Mouse (Mus musculus) heart, embryonic 10.5 days (tissue): Measurements from ENCODE around the gene Atf7. TPM values are rescaled to one million over a fixed set of nuclear protein-coding genes. Genes with fewer than 3 reads are reported as not detected.
"Not testable (repeated sequence)": the region's sequence is repeated elsewhere in the genome, so short reads cannot be mapped to it uniquely, and the experiment has no call there.

Experiments used
- DNase-seq: peaks from one replicate; pipeline ENCODE4 v3.0.0-alpha.2; 2017; ENCODE audit warnings: low spot score
- H3K27ac ChIP-seq: fragments of 300-500 bp; sonication (generic); 2 replicates; pipeline ENCODE4 v1.5.1; 2016; ENCODE audit warnings: mild to moderate bottlenecking
- H3K27me3 ChIP-seq: fragments of 300-500 bp; sonication (generic); 2 replicates; pipeline ENCODE4 v1.6.1; 2016; ENCODE audit warnings: mild to moderate bottlenecking; ENCODE audit not compliant: poor library complexity, insufficient read depth, severe bottlenecking
- H3K36me3 ChIP-seq: fragments of 300-500 bp; sonication (generic); 2 replicates; pipeline ENCODE4 v1.6.1; 2016; ENCODE audit warnings: mild to moderate bottlenecking, moderate library complexity
- H3K4me1 ChIP-seq: fragments of 300-500 bp; sonication (generic); 2 replicates; pipeline ENCODE4 v1.6.1; 2016; ENCODE audit warnings: mild to moderate bottlenecking
- H3K4me3 ChIP-seq: fragments of 300-500 bp; sonication (generic); 2 replicates; pipeline ENCODE4 v1.5.1; 2016; ENCODE audit warnings: mild to moderate bottlenecking, moderate library complexity
- H3K9me3 ChIP-seq: fragments of 300-500 bp; sonication (generic); 2 replicates; pipeline ENCODE4 v1.6.1; 2016; ENCODE audit warnings: mild to moderate bottlenecking, moderate library complexity
- whole genome bisulfite sequencing: fragments of 180-500 bp; shearing (Covaris S2); methylation state at CpG from one replicate; pipeline ENCODE4 v1.1.7; 2016; 5-methylcytosine and 5-hydroxymethylcytosine counted together
- polyA plus RNA-seq: library from polyadenylated mRNA; unstranded; fragments of >200 nt; fragmentation: Nextera tagmentation; extraction: Ambion mirVana; gene quantifications from 2 replicates; pipeline ENCODE4 v1.2.1, GENCODE M21; 2016

Gene Atf7
- polyA plus RNA-seq: 24.3 and 26.6 TPM in 2 replicates

GRCm38 (mm10) chr15:102624970-102625686 is at the start of gene Atf7, which contains the start of gene Gm28047:
Gene Atf7, minus strand, starts transcription at chr15:102625464.
Gene Gm28047, minus strand, starts transcription at chr15:102625067.
- peak within 1 kb of the TSS; percentile 72 for H3K4me3 ChIP-seq
- 0% methylated on average over 51 of the region's 51 CpGs for WGBS
- no peaks in the 10 kb centered on the region for H3K9me3 ChIP-seq
- peak within 1 kb of the TSS; percentile 96 for H3K27ac ChIP-seq
- peak; percentile 99 for DNase-seq
- H3K36me3 ChIP-seq: no peaks in the 10 kb centered on the region
- no peaks in the 10 kb centered on the region for H3K27me3 ChIP-seq
- H3K4me1 ChIP-seq: peaks cover 13% of the 10 kb centered on the region

DNA sequence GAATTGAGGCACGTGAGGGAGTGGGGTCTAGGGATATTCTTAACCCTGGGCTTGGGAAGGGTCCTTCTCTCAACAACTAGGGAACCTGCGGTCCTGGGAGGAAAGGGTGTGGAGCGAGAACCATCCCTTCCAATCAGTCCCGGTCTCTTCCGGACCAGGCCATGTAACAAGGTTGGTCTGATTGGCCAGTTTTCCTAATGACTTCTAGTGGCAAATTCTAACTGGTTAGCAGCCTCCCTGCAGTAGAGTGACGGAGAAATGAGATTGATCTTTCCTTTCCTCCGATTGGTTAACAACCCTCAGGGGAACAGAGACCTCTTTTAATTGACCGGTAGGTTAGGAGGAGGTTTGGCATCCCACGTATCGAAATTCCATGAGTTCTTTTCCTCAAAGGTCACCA is 48.3 kb upstream of the Atf7 start:
- no peaks in the 10 kb centered on the region for H3K9me3 ChIP-seq
- peaks cover 31% of the 10 kb centered on the region for H3K4me1 ChIP-seq
- no peaks in the 10 kb centered on the region for H3K27me3 ChIP-seq
- DNase-seq: peak; percentile 92
- 2% methylated on average over 10 of the region's 10 CpGs for WGBS
- peaks cover 10% of the 10 kb centered on the region; the same call in 1 of the 2 replicates for H3K36me3 ChIP-seq
- peak overlapping the region; percentile 100 for H3K27ac ChIP-seq
- peak overlapping the region; percentile 72 for H3K4me3 ChIP-seq

DNA sequence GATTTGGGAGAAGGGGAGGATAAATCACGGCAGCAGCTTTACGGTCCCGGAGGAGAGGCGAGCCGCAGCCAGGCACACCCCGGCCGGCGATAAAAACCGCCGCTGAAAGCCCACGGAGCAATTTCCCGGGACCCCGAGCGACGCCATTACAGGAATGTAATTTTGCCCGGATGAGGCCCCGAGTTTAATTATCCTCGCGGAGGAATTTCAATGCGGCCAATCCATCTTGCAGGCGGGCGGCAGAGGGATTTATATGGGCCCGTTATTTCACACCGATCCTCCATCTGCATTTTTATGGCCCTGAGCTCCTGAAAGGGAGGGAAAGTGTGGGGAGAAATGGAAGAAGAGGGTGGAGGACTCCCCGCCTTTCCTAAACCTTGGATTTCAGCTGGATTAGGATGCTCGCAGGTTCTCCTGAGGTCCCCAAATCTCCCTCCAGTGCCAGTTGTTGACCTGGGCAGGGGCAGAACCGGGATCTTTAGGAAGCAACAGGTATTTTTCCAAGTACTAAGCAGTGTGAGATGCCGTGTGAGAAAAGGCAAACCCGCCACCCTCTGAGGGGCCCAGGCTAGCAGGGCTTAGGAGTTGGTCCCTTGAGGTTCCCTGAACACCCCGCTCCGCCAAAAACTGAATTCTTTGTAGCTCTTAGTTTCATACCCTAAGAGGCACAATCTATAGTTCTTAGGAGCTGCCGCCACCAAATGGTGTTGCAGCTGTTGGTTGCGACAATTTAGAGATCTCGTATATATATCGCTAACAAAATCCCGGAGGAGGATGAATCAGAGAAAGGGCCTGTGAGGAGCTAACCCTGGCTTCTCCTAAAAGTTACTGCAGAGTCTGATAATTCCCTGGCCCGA is 47.2 kb upstream of the Atf7 start, which contains the start of gene Atp5g2:
TSS of gene Atp5g2 (minus strand) at position 138 of the 857 bp plus-strand sequence.
- peak within 1 kb of the TSS; percentile 72 for H3K4me3 ChIP-seq
- 5% methylated on average over 37 of the region's 37 CpGs for WGBS
- H3K27ac ChIP-seq: peak within 1 kb of the TSS; percentile 100
- H3K36me3 ChIP-seq: peaks cover 16% of the 10 kb centered on the region
- H3K4me1 ChIP-seq: peaks cover 31% of the 10 kb centered on the region
- no peaks in the 10 kb centered on the region for H3K27me3 ChIP-seq
- DNase-seq: no peak
- no peaks in the 10 kb centered on the region for H3K9me3 ChIP-seq

- under 1% methylated on average over 34 of the region's 34 CpGs for WGBS
Observed at GRCm38 (mm10) chr15:102671721-102672214, 46.5 kb upstream of the Atf7 start.

DNA sequence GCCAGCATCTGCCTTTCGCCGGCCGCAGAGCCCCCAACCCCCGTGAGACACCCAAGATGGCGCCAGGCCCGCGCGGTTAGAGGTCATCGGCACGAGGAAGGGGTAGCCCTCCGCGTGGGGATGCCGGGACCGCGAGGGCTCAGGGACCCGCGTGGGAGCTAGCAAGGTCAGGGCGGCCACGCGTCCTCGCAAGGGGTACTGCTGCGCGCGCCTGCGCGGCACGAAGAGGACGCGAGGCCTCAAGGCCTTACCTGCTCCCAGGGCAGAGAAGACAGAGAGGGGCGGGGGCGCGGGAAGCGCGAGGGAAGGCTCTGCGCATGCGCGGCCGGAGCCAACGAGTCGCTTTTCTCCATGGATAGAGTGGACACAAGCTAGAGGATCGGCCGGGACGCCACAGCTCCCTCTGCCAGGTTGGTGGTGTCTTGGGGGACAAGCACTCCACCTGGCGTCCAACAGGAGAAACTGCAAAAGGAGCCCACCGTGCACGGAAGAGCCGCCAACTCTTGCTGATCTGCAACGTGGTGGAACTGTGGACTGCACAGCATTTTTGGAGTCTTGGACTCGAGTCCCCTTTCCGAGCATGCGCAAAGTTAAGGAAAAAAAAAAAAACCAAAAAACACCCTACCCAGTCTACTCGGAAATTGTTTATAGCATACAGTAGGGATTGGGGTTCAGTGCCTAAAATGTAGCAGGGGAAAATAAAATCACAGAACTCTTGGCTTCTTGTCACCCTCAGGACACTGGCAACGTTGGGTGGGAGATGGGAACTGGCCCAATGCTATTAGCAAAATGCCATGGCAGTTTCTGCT is 45.7 kb upstream of the Atf7 start:
- WGBS: under 1% methylated on average over 53 of the region's 53 CpGs
- peak; percentile 99 for DNase-seq
- Histone ChIP-seq H3K27ac (peak overlapping the region; percentile 100), H3K27me3 (no peaks in the 10 kb centered on the region), H3K36me3 (peaks cover 31% of the 10 kb centered on the region), H3K4me3 (peak overlapping the region; percentile 83), H3K4me1 (peaks cover 31% of the 10 kb centered on the region), H3K9me3 (no peaks in the 10 kb centered on the region)

More at GRCm38 (mm10) chr15:102671721-102672214, 46.5 kb upstream of the Atf7 start:
- peak overlapping the region; percentile 100 for H3K27ac ChIP-seq
- H3K9me3 ChIP-seq: no peaks in the 10 kb centered on the region
- peak; percentile 93 for DNase-seq
- no peaks in the 10 kb centered on the region for H3K27me3 ChIP-seq
- peaks cover 31% of the 10 kb centered on the region for H3K4me1 ChIP-seq
- peaks cover 23% of the 10 kb centered on the region for H3K36me3 ChIP-seq
- peak overlapping the region; percentile 72 for H3K4me3 ChIP-seq

GRCm38 (mm10) chr15:102670281-102670680 is 45.0 kb upstream of the Atf7 start:
- WGBS: 17% methylated on average over 6 of the region's 6 CpGs
- no peaks in the 10 kb centered on the region for H3K27me3 ChIP-seq
- no peak for DNase-seq

DNA sequence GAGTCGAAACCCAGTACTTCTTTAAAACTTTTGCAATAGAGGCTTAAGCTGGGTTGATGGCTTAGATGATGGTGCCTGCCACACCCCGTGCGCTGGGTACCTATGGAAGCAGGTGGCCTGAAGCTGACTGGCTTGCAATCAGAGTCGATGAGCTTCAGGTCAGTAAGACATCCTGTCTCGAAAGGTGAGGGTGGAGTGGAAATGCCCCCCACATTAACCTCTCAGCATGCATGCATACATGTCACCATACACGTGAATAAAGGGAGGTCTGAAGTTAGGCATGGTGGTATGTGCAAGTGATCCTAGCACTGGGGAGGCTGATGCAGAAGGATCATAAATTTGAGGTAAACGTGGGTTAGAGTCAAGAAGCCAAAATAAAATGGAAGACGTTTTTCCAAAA is 44.3 kb upstream of the Atf7 start:
- Histone ChIP-seq H3K27me3 (no peaks in the 10 kb centered on the region), H3K4me3 (peak overlapping the region; percentile 83), H3K9me3 (no peaks in the 10 kb centered on the region), H3K27ac (peak overlapping the region; percentile 100), H3K4me1 (peaks cover 31% of the 10 kb centered on the region), H3K36me3 (peaks cover 43% of the 10 kb centered on the region)
- 87% methylated on average over 8 of the region's 8 CpGs for WGBS
- DNase-seq: no peak

More at GRCm38 (mm10) chr15:102670281-102670680, 45.0 kb upstream of the Atf7 start:
- peak overlapping the region; percentile 83 for H3K4me3 ChIP-seq
- H3K4me1 ChIP-seq: peaks cover 31% of the 10 kb centered on the region
- peak overlapping the region; percentile 100 for H3K27ac ChIP-seq
- no peaks in the 10 kb centered on the region for H3K9me3 ChIP-seq
- H3K36me3 ChIP-seq: peaks cover 36% of the 10 kb centered on the region

DNA sequence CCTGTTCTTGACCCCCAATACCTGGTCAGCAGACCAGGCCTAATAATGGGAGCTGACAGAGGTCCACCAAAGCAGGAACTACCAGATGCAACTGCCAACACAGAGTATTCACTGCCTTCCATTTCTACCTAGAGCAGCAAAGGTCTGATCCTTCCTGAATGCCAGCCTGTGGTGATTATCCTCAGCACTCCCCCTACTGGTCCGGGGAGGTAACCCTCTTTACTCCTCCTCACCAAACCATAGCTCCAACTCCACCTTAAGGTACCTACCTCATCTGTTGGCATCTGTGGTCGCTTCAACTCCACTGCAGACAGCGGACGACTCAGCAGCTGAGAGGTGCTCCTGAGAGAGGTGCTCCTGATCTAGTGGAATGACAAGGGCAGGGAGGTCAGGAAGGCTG is 40.2 kb upstream of the Atf7 start:
- 53% methylated on average over 4 of the region's 4 CpGs for WGBS
- DNase-seq: peak; percentile 80
- no peaks in the 10 kb centered on the region for H3K27me3 ChIP-seq
- no peak overlapping the region for H3K4me3 ChIP-seq
- no peaks in the 10 kb centered on the region for H3K9me3 ChIP-seq
- H3K27ac ChIP-seq: no peak overlapping the region
- H3K36me3 ChIP-seq: peaks cover 79% of the 10 kb centered on the region
- peaks cover 10% of the 10 kb centered on the region; the same call in 1 of the 2 replicates for H3K4me1 ChIP-seq

DNA sequence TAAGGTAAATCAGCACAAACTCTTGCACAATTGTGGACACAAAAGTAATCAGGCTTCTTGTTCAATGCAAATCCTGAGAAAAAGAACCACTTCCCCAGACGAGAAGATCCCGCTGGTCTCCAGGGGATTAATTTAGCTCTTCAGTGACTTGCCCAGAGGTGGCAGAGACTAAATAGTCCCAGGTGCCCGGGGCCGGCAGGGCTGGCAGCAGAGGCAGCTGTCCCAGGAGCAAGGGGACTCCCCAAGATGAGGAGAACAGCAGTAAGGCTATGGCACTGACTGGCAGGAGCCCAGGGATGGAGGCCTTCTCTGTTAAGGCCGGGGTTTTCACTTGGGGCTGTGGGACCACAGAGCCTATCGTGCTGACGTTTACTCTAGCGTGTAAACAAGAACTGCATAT is 38.6 kb upstream of the Atf7 start:
- no peaks in the 10 kb centered on the region for H3K9me3 ChIP-seq
- DNase-seq: no peak
- WGBS: 95% methylated on average over 8 of the region's 8 CpGs
- peaks cover 77% of the 10 kb centered on the region for H3K36me3 ChIP-seq
- H3K27ac ChIP-seq: no peak overlapping the region
- H3K27me3 ChIP-seq: no peaks in the 10 kb centered on the region
- no peak overlapping the region for H3K4me3 ChIP-seq
- H3K4me1 ChIP-seq: no peaks in the 10 kb centered on the region

GRCm38 (mm10) chr15:102662601-102663000 is 37.3 kb upstream of the Atf7 start:
- WGBS: no CpG with 5 or more reads among the region's 2 CpGs
- H3K27ac ChIP-seq, H3K4me3 ChIP-seq, DNase-seq, H3K4me1 ChIP-seq, H3K27me3 ChIP-seq, H3K9me3 ChIP-seq: not testable (repeated sequence)
- H3K36me3 ChIP-seq: peaks cover 70% of the 10 kb centered on the region

DNA sequence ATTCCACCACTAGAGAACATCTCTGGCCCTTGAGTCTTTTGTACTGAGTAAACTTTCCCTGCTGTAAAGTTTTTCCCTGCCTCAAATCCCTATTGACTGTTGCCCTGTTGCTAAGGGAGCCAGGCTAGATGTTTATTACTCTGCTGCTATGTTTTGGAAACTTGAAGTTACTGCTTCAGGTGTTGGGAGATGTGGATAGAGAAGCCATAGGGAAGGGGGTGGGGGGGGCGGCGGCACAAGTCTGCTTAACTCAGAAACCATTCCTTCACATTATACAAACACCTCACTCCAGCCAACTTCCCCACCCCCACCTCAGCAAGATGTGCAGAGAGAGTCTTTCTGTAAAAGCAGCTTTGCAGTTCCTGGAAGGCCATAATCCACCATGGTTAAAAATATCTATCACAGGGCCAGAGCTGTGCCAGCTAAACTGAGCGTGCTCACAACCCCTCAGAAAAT is 32.7 kb upstream of the Atf7 start:
- DNase-seq: no peak
- Histone ChIP-seq H3K27me3 (no peaks in the 10 kb centered on the region), H3K4me3 (no peak overlapping the region), H3K4me1 (peaks cover 19% of the 10 kb centered on the region), H3K9me3 (no peaks in the 10 kb centered on the region), H3K27ac (peak overlapping the region; percentile 80), H3K36me3 (peaks cover 25% of the 10 kb centered on the region)
- 54% methylated on average over 3 of the region's 3 CpGs for WGBS

DNA sequence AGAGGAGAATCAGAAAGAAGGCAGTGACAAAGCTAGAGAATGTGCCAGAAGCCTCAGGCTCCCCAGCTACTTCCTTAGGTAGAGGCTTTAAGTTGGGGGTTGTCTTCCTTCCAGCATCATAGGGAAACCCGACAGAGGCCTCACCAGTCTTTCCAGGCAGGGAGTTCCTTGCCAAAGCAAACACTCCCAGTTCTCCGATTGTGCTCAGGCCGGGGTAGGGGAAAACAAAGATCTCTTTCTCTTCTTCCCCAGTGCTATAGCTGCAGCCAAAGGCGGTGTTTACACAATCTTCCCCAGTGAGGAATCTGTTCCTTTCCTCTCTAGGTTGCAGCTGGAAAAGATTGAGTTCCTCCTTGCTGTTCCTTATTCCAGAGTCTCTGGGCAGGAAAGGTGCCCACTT is 31.4 kb upstream of the Atf7 start:
- Histone ChIP-seq H3K9me3 (no peaks in the 10 kb centered on the region), H3K4me3 (no peak overlapping the region), H3K27ac (peak overlapping the region; percentile 80), H3K27me3 (no peaks in the 10 kb centered on the region), H3K36me3 (peaks cover 14% of the 10 kb centered on the region), H3K4me1 (peaks cover 19% of the 10 kb centered on the region)
- peak; percentile 87 for DNase-seq
- 28% methylated on average over 4 of the region's 4 CpGs for whole genome bisulfite sequencing
